Mouse (Mus musculus) 416B (cell line): ENCODE measurements around the gene Tmed4.
"Not testable (repeated sequence)": the region's sequence is repeated elsewhere in the genome, so short reads cannot be mapped to it uniquely, and the experiment has no call there.

Experiments used
- DNase-seq: peaks from one replicate; pipeline ENCODE4 v3.0.0; 2011; ENCODE audit warnings: low read depth

The Tmed4 gene

DNA sequence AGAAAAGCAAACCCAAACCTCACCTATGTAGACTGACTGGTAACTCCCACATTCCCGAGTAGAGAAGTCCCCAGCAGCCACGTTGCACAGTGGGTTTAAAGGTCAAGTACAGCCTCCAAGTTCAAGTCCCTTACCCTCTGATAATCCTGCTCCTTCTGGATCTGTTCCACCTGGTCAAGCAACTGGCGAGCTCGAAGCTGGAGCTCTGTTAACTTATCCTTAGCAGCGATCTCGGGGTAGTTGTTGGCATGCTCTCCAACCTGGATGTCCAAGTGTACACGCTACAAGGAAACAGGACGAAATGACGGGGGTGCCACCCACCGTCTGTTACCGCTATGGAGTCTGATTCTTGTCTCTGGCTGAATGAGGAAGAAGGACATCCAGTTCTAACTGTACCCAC, 1.1 kb downstream of the Tmed4 start:
- peak; percentile 47 for DNase-seq

DNA sequence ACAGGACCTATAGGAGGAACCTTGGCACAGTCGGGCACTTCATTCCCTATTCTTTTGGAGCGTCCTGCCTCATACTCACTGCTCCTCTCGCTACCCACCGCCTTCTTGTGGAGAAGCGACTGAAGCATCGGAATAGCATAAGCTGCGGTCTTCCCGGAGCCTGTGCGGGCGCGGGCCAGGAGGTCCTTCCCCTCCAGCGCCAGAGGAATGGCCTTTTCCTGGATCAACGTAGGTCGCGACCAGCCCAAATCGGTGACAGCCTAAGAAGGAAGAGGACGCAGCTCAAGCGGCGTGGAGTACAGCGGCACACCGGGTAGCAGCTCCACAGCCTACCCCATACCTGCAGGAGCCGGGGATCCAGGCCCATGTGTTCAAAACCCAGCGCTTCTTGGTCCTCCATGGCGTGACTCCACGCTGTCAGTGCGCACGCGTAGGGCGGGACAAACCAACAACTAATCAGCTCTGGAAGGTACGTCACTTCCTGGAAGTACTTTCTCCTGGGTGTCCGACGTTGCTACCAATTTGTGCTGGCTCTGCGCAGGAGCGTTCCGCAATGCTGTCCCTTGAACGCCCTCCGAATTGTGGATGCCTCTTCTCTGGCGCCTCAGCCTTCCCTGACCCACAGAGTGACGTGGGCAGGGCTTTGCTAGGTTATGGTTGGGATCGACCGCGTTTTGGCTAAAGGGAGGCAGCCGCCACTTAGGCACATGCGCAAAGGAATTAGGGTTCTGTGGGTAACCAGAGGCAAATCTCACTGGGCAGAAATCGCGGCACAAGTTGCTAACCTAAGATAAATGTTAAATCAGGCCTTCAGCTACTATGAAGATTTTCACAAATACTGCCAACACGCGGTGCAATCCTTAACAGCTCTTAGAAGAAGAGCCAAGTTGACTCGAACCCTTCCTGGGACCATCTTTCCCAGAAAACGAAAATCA, 7.1 kb downstream of the Tmed4 start, which contains the start of gene Ddx56:
TSS of gene Ddx56 (minus strand) at position 453 of the 935 bp plus-strand sequence.
- DNase-seq, result peak; percentile 98

DNA sequence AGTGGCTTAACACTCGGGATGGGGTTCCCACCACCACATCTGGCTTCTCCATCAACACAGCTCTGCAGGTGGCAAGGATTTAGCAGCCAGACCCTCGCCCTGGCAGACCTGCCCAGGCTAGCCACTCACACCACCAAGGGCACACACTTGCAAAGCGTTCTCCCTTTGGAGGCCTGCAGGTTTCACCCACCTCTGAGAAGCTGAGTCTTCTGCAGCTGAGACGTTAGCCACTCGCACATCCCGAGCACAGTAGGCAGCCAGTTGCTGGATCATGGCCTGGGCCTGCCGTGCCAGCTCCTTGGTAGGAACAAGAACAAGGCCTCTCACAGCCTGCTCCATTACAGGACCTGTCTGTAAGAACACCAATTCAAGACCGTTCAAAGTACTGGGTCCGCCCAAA, 8.0 kb downstream of the Tmed4 start:
- no peak for DNase-seq

DNA sequence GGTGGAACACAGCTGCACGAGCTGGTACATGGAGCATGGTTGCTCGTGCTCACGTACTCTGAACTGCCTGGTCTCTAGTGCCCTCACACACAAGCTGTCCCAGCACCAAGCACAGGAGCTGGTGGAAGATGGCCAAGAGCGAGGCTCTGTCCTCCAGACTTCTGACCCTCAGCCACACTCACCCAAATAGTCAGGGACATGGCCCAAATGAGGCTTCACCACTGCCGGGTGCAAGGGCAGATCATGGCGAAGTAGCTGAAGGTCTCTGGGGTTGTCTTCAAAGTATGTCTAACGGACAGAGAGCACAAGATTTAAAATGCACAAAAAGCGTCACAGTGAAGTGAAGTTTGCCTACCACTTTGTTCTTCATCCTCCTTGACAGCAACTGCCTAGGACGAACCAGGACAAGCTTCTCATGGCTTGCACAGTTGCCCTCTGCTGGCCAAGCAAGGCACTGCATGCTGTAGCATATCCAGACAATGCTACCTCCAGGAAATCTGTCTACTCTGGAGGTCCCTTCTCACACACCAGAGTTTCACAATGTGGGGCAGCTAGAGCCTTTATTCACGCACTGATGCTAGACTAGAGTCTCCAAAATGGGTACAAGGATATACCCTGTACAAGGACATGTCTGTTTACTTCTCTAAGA, 13.1 kb downstream of the Tmed4 start:
- peak; percentile 81 for DNase-seq

DNA sequence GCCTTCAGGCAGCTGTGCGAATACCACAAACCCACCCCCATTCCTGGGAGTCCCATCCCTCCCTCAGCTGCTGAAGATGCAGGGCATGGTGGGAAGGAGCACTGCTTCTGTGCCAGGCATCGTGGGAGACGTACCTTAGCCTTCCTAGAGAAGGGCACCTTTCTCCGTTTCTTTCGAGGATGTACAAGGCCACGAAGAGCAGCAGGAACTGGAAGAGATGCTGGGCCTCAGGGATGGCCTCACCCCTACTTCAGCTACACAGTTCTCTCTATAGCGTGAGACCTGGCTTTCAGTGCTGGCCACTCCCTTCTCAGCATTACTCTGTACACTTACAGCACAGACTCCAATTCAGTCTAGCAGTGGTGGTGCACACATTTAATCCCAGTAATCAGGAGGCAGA, 15.3 kb downstream of the Tmed4 start:
- DNase-seq, result no peak

DNA sequence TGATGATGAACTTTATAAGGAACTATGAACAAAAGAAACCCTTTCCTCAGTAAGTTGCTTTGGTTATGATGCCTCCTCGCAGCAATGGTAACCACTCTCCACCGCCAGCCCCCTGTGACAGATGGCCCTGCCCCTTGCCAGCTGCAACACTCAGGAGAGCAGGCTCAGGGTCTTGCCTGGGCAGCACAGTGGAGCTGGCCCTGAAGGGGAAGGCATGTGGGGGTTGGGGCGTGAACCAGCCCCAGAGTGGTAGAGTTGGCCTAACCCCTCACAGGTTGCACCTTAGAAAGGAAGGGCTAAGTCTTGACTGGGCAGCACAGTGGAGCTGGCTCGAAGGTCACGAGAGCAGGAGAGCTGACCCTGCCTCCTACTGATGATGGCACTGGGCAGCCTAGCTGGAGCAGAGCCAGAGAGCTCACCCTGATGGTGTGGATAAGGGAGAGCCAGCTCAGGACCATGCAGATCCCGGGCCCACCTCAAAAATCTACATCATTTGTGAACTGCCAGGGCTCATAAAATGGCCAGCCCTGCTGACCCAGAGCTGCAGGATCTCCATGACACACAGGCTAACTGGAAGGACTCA, 18.1 kb downstream of the Tmed4 start:
- DNase-seq, result no peak

DNA sequence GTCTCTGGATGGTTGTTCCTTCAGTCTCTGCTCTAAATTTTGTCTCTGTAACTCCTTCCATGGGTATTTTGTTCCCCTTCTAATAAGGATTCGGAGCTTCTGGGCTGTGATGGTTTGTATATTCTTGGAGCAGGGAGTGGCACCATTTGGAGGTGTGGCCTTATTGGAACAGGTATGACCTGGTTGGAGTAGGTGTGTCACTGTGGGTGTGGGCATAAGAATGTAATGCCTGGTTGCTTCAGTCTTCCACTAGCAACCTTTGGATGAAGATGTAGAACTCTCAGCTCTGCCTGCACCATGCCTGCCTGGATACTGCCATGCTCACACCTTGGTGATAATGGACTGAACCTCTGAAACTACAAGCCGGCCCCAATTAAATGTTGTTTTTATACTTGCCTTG, 20.1 kb downstream of the Tmed4 start:
- not testable (repeated sequence) for DNase-seq

DNA sequence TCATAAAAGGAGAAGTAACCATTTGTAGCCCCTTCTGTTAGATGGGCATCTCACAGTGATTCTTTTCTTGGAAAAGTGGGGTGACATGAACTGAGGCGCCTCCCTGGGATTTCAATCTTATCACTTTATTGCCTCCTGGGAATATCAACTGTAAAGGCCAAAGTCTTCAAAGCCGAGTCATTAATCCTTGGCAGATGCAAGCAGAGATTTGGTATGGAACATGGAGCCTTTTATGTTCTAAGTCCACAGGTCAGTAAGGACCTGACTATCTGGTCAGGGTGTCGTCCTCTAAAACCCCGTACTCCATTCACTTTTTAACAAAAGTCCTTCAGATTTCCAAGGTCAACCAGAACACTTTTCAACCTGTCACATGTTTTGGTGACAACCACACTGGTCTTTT, 21.8 kb downstream of the Tmed4 start:
- DNase-seq, result no peak

DNA sequence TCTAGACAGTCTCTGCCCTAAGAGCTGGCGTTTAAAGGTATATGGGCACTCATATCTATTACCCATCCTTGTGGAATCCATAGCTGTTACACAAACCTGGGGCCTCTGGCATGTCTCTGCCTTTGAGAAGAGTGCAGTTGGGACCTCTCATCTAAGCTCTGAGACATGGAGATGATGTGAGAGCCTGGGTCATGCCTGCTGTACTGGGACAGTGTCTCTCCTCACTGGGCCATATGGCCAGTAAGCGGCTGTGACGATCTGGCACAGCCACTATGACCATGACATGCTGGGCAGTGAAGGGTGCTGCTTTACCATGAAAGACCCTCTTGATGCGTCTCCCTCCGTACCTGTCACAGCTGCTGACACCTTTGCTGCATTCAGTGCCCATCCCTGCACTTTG, 22.4 kb downstream of the Tmed4 start:
- no peak for DNase-seq

DNA sequence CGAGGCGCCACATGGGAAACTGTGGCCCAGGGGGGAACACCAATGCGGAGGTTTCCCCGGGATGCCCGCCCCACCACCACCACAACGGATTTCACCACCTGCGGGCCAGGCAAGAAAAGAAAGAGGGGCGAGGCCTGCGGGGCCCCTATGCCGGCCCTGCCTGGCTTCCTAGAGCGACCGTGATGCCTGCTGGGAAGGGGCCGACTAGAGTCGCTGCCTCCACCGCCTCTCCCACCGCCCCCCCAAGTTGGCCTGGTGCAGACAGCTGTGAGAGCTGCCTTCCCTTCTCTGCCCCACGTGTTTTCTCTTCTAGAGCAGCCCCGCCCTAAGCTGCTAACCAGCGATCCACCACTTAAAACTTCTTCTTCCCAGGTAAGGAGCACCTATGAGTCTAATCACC, 30.0 kb downstream of the Tmed4 start:
- DNase-seq, result no peak

DNA sequence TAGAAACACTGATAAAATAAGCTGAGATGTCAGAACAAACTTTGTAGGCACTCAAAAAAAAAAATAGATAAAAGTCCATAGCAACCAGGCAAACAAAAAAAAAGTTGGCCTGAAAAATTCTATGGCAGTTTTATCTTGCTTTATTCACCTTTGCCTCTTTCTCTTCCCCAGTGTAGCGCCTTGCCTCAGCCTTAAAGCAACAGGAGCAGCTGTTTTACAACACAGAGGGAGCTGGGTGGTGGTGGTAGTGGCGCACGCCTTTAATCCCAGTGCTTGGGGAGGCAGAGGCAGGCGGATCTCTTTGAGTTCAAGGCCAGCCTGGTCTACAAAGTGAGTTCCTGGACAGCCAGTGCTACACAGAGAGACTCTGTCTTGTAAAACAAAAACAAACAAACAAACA, 41.6 kb downstream of the Tmed4 start:
- no peak for DNase-seq

DNA sequence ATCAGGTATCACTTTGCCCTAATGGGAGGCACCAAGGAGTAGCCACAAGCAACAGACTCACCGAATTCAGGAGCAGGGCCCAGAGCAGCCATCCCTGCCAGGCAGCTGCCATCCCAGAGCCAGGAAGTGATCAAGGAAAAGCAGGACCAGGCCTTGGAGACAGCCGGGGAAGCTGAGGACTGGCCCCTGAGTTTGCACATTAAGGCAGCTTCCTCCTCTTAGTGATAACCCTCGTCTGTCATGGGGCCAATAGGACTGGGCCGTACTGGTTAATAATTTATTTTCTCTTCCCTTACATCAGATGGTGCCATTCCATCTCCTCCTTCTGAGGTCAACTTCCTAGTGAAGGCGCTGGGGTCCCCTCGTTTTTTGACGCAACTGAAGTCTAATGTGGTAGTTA, 44.7 kb downstream of the Tmed4 start, which contains the start of gene Npc1l1:
TSS of gene Npc1l1 (minus strand) at position 132 of the 400 bp plus-strand sequence.
- DNase-seq, result no peak

DNA sequence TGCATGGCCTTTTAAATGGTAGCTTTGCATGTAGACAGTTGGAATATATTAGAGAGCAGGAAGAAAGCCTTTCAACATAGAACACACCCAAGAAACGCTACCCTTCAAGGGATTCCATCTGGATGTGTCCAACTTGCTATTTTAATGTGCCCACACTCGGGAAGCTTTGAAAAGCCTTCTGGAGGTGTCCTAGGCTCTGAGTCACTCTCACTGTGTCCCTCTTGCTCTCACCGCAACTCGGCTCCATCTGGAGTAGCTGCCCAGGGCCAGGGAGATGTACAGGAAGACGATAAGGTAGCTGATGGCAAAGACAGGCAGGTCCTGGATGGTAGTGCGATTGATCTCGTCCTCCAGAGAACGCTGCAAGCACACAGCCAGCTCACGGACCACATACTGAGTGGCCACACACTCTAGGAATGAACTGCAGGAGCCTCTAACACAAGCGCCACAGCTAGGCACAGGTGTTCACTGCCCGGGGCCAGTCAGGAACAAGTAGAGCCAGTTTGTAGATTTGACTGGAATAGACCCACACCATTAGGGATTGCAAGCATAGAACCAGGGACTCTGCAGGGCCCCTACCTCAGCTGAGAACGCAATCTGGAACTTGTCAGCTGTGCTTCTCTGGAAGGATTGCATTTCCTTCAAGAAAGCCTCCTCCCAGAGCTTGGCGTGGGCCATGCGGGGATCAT, 50.0 kb downstream of the Tmed4 start:
- no peak for DNase-seq

DNA sequence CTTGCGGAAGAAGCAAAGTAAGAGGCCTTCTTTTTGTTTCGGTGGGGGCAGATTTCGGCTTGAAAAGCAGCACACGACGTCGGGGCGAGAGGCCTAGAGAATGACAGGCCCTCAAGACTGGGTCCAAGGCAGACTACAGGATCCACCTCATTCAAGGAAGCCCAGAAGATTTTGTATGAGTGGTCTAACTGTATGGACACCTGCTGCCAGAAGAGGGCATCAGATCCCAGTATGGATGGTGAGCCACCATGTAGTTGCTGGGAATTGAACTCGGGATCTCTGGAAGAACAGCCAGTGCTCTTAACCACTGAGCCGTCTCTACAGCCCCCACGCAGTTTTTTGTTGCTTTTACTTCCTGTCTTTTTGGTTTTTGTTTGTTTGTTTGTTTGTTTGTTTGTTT, 52.5 kb downstream of the Tmed4 start:
- DNase-seq, result no peak
